Mouse (Mus musculus) CD4-positive, CD25-positive, alpha-beta regulatory T cell, adult 2 months (primary cell): ENCODE data around the gene Rtn3.
"Not testable (repeated sequence)": the region's sequence is repeated elsewhere in the genome, so short reads cannot be mapped to it uniquely, and the experiment has no call there.

ENCODE experiments used
- DNase-seq: peaks from one replicate; pipeline ENCODE4 v3.0.0-alpha.2; 2012; ENCODE audit warnings: low read depth, low spot score

Gene Rtn3

GRCm38 (mm10) chr19:7422656-7423027, 60.4 kb downstream of the Rtn3 start:
- DNase-seq, result no peak

DNA sequence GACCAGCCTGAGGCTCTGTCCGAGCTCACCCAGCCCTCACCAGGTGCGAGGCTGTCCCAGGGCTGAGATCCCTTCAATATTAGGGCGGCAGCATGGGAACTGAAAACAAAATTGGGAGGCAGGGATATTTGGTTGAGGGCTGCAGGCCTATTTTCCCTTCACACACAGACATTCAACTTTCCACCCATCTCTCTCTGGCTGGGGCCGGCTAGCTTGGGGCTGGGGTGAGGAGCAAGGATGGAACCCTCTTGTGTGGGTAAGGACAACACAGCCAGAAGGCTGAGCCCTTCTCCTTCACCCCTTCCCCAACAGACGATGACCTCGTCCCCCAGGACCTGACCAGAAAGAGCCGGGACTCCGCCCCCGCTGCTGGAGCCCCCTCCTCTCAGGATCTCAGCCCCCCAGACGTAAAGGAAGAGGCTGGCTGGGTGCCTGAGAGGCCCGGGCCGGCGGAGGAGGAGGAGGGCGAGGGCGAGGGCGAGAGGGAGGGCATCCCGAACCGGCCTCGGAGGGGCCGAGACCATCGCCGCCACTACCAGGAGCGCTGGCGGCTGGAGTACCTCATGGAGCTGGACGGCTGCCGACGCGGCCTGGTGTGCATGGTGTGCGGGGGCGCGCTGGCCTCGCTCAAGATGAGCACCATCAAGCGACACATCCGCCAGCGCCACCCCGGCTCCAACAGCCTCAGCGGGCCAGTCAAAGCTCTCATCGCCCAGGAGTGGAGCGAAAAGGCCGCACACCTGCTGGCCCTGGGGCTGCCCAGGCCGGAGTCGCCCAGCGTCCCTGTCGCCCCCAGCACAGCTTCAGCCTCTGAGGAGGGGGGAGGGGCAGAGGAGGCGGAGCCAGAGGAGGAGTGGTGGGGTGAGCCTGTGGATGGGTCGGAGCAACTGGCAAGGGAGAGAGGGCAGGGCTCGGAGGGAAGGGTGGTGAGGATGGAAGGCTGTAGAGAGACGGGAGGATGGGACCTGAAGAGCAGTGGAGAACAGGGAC, 61.2 kb downstream of the Rtn3 start:
- DNase-seq, result no peak

GRCm38 (mm10) chr19:7420841-7421601, 62.1 kb downstream of the Rtn3 start:
- no peak for DNase-seq

DNA sequence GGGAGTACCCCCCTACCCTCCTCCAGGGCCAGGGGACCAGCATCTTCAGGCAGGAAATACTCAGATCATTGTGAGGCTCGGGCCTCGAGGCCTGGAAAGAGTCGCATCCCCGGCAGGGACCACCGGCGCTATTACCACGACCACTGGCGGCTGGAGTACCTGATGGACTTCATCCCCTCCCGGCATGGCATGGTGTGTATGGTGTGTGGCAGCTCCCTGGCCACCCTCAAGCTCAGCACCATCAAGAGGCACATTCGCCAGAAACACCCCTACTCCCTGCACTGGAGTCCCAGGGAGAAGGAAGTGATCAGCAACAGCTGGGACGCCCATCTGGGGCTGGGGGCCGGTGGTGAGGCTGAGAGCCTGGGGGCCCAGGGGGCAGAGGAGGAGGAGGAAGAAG, 63.0 kb downstream of the Rtn3 start:
- no peak for DNase-seq

DNA sequence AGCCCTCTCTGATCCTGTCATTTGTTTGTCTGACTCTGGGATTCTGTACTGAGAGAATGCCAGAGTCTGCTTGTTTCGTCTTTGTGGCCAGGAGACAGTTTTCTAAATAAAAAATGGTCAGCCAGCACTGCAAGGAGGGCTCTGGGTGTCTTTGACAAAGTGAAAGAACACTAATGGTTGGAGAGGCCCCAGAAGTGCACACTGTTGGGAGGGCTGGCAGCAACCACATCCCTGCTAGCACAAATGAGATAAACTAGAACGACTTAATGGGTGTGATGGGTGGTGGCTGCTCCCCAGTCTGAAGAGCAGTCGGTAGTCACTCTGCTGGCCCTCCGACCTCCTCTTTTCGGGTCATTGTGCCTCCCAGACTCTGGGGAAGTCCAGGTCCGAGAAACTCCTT, 63.9 kb downstream of the Rtn3 start:
- no peak for DNase-seq

- DNase-seq, result peak; percentile 84
These were observed 64.9 kb downstream of the Rtn3 start for GRCm38 (mm10) chr19:7417911-7418849.

- peak; percentile 41 for DNase-seq
These were observed 66.0 kb downstream of the Rtn3 start, which contains the start of gene 2700081O15Rik for GRCm38 (mm10) chr19:7416834-7417735. TSS of gene 2700081O15Rik (plus strand) at chr19:7417625.

DNA sequence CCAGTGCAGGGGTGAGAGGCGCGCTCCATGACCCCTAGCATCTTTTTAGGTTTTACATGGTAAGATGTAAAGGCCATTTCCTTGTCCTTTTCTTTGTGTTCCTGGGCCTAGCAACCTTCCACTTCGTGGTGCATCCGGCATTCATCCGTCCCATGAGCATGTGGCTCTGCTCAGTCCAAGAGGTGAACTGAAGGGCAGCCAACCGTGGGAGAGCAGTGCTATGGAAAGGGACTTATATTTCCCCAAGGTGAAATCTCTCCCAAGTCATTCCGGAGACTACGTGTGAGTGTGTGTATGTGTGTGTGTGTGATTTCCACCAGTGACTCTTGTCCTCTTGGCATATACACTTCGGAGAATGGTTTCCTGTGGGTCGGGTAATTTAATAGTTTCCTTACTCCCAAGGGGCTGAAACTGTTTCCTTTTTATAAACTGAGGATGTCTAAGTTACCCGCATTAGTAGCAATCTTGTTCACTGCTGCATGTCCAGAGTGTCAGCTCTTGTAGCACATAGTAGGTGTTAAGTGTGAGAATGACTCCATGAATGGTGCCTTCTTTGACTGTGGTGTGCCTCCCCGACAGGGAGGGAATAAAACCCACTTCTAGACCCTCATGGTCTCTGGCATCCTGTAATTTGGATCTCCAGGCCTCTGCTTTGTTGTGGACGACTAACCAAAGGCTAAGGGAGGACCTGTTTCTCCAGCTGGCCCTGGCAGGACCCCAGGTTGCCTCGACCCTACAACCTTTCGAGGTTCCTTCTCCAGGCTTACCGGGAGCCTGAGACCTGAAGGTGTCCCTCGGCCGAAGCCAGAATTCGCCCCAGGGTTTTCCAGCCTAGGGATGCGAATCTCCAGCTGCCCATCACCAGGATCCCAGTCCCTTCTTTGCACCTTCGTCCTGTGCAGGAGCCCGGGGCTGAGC, 66.9 kb downstream of the Rtn3 start:
- no peak for DNase-seq

GRCm38 (mm10) chr19:7412361-7412760, 70.7 kb downstream of the Rtn3 start:
- no peak for DNase-seq

DNA sequence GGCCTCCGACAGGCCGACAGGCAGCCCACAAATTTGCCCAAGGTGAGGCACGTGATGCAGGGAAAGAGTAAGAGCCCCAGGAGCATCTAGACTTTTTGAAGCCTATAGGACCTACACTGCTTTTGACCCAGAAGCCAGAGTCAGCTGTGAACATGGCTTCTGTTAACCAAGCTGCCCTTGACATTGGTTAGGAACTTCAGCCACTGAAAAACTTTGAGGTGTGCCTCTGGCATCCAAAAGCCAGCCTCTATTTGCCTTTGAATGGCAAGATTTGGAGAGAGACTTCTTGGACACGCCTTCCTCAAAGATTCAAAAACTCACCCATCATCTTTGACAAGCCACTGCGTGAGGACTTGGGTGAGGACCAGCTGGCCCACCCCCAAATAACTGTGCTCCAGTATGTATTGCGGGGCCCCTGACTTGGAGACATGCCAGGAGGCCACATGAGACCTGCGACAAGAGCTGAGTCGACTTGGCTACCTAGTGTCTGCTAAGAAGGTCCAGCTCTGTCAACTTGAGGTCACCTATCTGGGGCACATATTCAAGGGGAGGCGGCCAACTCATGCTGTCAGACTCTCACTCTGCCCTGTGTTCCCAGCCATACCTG, 78.4 kb downstream of the Rtn3 start:
- DNase-seq, result no peak

- no peak for DNase-seq
These were observed 82.4 kb downstream of the Rtn3 start for GRCm38 (mm10) chr19:7400635-7401034.

GRCm38 (mm10) chr19:7398898-7399297, 84.2 kb downstream of the Rtn3 start:
- not testable (repeated sequence) for DNase-seq

DNA sequence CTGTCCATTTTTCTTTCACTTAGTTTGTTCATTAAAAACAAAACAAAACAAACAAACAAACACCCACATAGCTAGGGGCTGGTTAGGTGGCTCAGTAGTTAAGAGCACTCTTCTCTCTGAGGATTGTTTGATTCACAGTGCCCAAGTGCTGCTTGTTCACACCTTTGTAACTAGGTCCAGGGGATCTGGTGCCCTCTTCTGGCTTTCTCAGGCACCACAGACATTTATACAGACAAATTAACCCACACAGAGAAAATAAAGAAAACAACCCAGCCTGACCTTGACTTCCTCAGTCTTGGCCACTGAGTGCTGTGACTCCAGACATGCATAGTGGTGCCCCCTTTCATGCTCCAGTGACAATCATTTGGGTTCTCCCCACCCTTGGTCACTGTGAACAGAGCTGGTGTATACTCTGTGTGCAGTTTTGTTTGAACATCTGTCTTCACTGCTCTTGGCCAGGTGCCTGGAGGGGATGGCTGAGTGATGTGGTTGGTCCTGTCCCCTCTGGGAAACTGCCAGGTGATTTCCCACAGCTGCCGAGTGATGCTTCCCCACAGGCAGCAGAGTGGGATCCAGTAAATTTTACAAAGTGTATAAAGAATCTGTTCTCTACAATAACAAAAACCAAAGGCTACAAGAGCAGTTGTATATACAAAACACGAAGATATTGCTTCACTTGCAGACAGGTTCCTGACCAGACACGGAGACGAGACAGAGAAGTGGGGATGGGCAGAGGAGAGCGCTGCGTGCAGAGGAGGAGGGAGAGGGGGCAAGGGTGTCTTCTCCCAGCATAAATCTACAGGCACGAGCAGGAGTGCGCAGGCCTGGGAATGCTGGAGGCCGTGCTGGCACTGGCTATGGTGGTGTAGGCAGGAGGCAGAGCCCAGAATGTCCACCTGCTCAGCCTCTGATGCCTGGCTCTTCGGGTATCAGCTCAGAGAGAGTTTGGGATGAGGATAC, 85.9 kb downstream of the Rtn3 start:
- DNase-seq, result peak; percentile 47

DNA sequence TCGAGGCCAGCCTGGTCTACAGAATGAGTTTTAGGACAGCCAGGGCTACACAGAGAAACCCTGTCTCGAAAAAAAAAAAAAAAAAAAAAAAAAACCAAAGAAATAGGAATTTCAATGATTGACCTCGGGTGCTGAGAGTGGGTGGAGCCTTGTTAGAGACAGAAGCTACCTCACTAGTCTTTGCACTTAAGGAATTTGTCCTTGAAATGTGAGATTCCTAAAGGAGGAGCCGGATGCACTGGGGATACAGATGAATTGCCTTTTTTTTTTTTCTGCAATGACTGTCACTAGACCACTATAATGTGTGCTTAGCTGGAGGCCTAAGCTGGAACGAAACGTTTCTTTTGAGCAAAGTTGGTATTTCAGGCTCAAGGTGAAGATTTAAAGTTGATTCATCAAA, 94.6 kb downstream of the Rtn3 start:
- DNase-seq, result no peak

DNA sequence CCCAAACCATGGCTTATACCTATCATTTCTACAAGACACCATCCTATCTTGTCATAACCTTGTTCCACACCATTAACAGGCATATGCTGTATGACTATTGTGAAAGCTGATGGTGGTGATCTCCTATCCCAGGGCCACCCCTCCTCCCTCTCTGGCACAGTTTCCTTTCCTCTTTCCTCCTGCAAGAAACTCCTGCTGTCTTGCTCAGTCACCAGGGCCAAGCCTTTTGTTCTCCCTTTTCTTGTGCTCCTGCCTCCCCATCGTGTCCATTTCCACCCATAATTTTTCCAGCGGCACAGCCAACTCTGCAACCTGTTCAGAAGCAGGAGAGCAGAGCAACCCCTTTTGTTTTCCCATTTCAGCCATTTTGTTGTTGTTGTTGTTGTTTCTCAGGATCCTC, 97.0 kb downstream of the Rtn3 start:
- DNase-seq, result no peak

GRCm38 (mm10) chr19:7382903-7383865, 99.9 kb downstream of the Rtn3 start, which contains the start of gene Spindoc:
TSS of gene Spindoc (minus strand) at chr19:7382994.
- peak; percentile 95 for DNase-seq
